Mouse (Mus musculus) embryonic fibroblast, embryonic 13.5 days (primary cell): ENCODE measurements around the gene Asxl2. TPM values are rescaled to one million over a fixed set of nuclear protein-coding genes. Genes with fewer than 3 reads are reported as not detected.
"Not testable (repeated sequence)": the region's sequence is repeated elsewhere in the genome, so short reads cannot be mapped to it uniquely, and the experiment has no call there.

Experiments
- H3K27ac ChIP-seq: 2 replicates; pipeline ENCODE4 v1.5.1; 2012; ENCODE audit warnings: low read length, control low read depth, inconsistent platforms; ENCODE audit not compliant: insufficient read depth
- H3K4me1 ChIP-seq: 2 replicates; pipeline ENCODE4 v1.6.1; 2011; ENCODE audit warnings: low read length; ENCODE audit not compliant: control insufficient read depth, insufficient read depth
- H3K4me3 ChIP-seq: 2 replicates; pipeline ENCODE4 v1.5.1; 2011; ENCODE audit warnings: mild to moderate bottlenecking, control low read depth, low read length; ENCODE audit not compliant: insufficient read depth
- CTCF ChIP-seq: IDR thresholded peaks from 2 replicates; pipeline ENCODE4 v1.5.1; 2011; ENCODE audit warnings: mild to moderate bottlenecking, control low read depth, low read length, moderate library complexity, borderline replicate concordance; ENCODE audit not compliant: insufficient read depth
- POLR2A ChIP-seq: IDR thresholded peaks from 2 replicates; pipeline ENCODE4 v1.6.1; 2011; ENCODE audit warnings: low read depth, mild to moderate bottlenecking, control low read depth, low read length, moderate library complexity
- polyA plus RNA-seq: library from polyadenylated mRNA; stranded (reverse); fragments of >200 nt; gene quantifications from 2 replicates; pipeline ENCODE4 v1.2.4, GENCODE M21; 2011; ENCODE audit warnings: low read depth; ENCODE audit not compliant: missing spikeins, insufficient read length

Gene Asxl2
- polyA plus RNA-seq, 1 experiment, result 32.2 TPM

GRCm38 (mm10) chr12:3441361-3441760 lies 14.7 kb downstream of the Asxl2 start:
- no peak overlapping the region for H3K4me3 ChIP-seq
- TF ChIP-seq POLR2A (no peak), CTCF (no peak)
- H3K4me1 ChIP-seq, result no peaks in the 10 kb centered on the region
- no peak overlapping the region for H3K27ac ChIP-seq

- H3K4me3 ChIP-seq, result no peak overlapping the region
- no peak overlapping the region for H3K27ac ChIP-seq
- H3K4me1 ChIP-seq, result no peaks in the 10 kb centered on the region
- TF ChIP-seq POLR2A (no peak), CTCF (no peak)
Observed at GRCm38 (mm10) chr12:3453554-3453953, 26.9 kb downstream of the Asxl2 start.

- no peak overlapping the region for H3K27ac ChIP-seq
- TF ChIP-seq CTCF, result no peak
- TF ChIP-seq POLR2A, result no peak
Observed at GRCm38 (mm10) chr12:3463087-3463486, 36.4 kb downstream of the Asxl2 start.

GRCm38 (mm10) chr12:3499662-3500061 lies 73.0 kb downstream of the Asxl2 start:
- H3K4me3 ChIP-seq, result no peak overlapping the region
- TF ChIP-seq POLR2A (no peak), CTCF (no peak)
- no peak overlapping the region for H3K27ac ChIP-seq
- H3K4me1 ChIP-seq, result no peaks in the 10 kb centered on the region

More at GRCm38 (mm10) chr12:3463087-3463486, 36.4 kb downstream of the Asxl2 start:
- no peaks in the 10 kb centered on the region for H3K4me1 ChIP-seq
- H3K4me3 ChIP-seq, result no peak overlapping the region

GRCm38 (mm10) chr12:3500071-3500470 lies 73.4 kb downstream of the Asxl2 start:
- Histone ChIP-seq H3K4me1 (no peaks in the 10 kb centered on the region), H3K27ac (no peak overlapping the region), H3K4me3 (no peak overlapping the region)
- no peak for TF ChIP-seq CTCF
- no peak for TF ChIP-seq POLR2A

- TF ChIP-seq POLR2A (no peak), CTCF (no peak)
- H3K27ac ChIP-seq, result no peak overlapping the region
- H3K4me1 ChIP-seq, result no peaks in the 10 kb centered on the region
- no peak overlapping the region for H3K4me3 ChIP-seq
Observed at GRCm38 (mm10) chr12:3518665-3519297, 92.1 kb downstream of the Asxl2 start.

- H3K4me3 ChIP-seq, H3K4me1 ChIP-seq, H3K27ac ChIP-seq: not testable (repeated sequence)
Observed at GRCm38 (mm10) chr12:3521806-3522205, 95.1 kb downstream of the Asxl2 start.

- TF ChIP-seq CTCF (no peak), POLR2A (no peak)
- H3K4me3 ChIP-seq, result no peak overlapping the region
- H3K27ac ChIP-seq, result no peak overlapping the region
- H3K4me1 ChIP-seq, result no peaks in the 10 kb centered on the region
Observed at GRCm38 (mm10) chr12:3525536-3525935, 98.9 kb downstream of the Asxl2 start.

GRCm38 (mm10) chr12:3535446-3535845 lies 108.8 kb downstream of the Asxl2 start:
- H3K4me3 ChIP-seq, H3K27ac ChIP-seq, H3K4me1 ChIP-seq: not testable (repeated sequence)

- Histone ChIP-seq H3K4me1 (no peaks in the 10 kb centered on the region), H3K27ac (no peak overlapping the region), H3K4me3 (no peak overlapping the region)
- TF ChIP-seq CTCF (no peak), POLR2A (no peak)
Observed at GRCm38 (mm10) chr12:3537616-3538015, 111.0 kb downstream of the Asxl2 start.

GRCm38 (mm10) chr12:3538036-3538435 lies 111.4 kb downstream of the Asxl2 start:
- Histone ChIP-seq H3K4me1 (no peaks in the 10 kb centered on the region), H3K4me3 (no peak overlapping the region), H3K27ac (no peak overlapping the region)
- TF ChIP-seq POLR2A, result no peak
- no peak for TF ChIP-seq CTCF
